Mouse (Mus musculus): ENCODE data around the gene Fam57b. TPM values are rescaled to one million over a fixed set of nuclear protein-coding genes. Genes with fewer than 3 reads are reported as not detected.

Gene Fam57b
- total and polyA plus RNA-seq, 2 experiments from 2014 or later, result 0.99 to 2.6 TPM

GRCm38 (mm10) chr7:126799468-126800268, 2.2 kb downstream of the Fam57b start:
- H3K27ac ChIP-seq (ENCODE audit: low read depth), result peak overlapping the region; percentile 97
- peak; percentile 96 for DNase-seq (ENCODE audit: low spot score)
- H3K36me3 ChIP-seq (replicated peaks; ENCODE audit: control insufficient read depth, insufficient read depth, low read length), result peaks cover 35% of the 10 kb centered on the region
- ATAC-seq (ENCODE audit: insufficient read depth, low read depth), result peak; percentile 84
- TF ChIP-seq CTCF (IDR thresholded peaks at IDR 0.05; ENCODE audit: low read depth), result peak; percentile 39
- no peak; the same call in 1 of the 2 replicates for TF ChIP-seq EP300 (IDR thresholded peaks at IDR 0.05; ENCODE audit: low read depth)
- H3K9ac ChIP-seq (replicated peaks; ENCODE audit: low read depth, low read length), result peak overlapping the region; percentile 56
- peak overlapping the region; percentile 83 for H3K4me3 ChIP-seq (ENCODE audit: low read depth, low read length)
- H3K4me1 ChIP-seq (ENCODE audit: control insufficient read depth, insufficient read depth), result peaks cover 22% of the 10 kb centered on the region
- under 1% methylated on average over 37 of the region's 38 CpGs for WGBS
- H3K27me3 ChIP-seq (ENCODE audit: control insufficient read depth, insufficient read depth, low read length), result no peaks in the 10 kb centered on the region
- peak overlapping the region; percentile 81 for H3K4me2 ChIP-seq (ENCODE audit: low read depth, low read length)
- no peaks in the 10 kb centered on the region for H3K9me3 ChIP-seq (replicated peaks; ENCODE audit: control insufficient read depth, low read length)

- H3K9me3 ChIP-seq (replicated peaks; ENCODE audit: control insufficient read depth, low read length), result no peaks in the 10 kb centered on the region
- H3K9ac ChIP-seq (replicated peaks; ENCODE audit: low read depth, low read length), result peak overlapping the region; percentile 56
- DNase-seq (ENCODE audit: low spot score) (no peak), ATAC-seq (ENCODE audit: insufficient read depth, low read depth) (no peak)
- WGBS, result 52% methylated on average over 5 of the region's 5 CpGs
- H3K4me2 ChIP-seq (ENCODE audit: low read depth, low read length), result peak overlapping the region; percentile 81
- peak overlapping the region; percentile 83 for H3K4me3 ChIP-seq (ENCODE audit: low read depth, low read length)
- TF ChIP-seq CTCF (IDR thresholded peaks at IDR 0.05; ENCODE audit: low read depth), result no peak
- TF ChIP-seq EP300 (IDR thresholded peaks at IDR 0.05; ENCODE audit: low read depth), result no peak
- H3K27me3 ChIP-seq (ENCODE audit: control insufficient read depth, insufficient read depth, low read length), result no peaks in the 10 kb centered on the region
- peaks cover 22% of the 10 kb centered on the region for H3K4me1 ChIP-seq (ENCODE audit: control insufficient read depth, insufficient read depth)
- peaks cover 29% of the 10 kb centered on the region for H3K36me3 ChIP-seq (replicated peaks; ENCODE audit: control insufficient read depth, insufficient read depth, low read length)
- peak overlapping the region; percentile 97 for H3K27ac ChIP-seq (ENCODE audit: low read depth)
Observed at GRCm38 (mm10) chr7:126800269-126801056, 3.0 kb downstream of the Fam57b start.

GRCm38 (mm10) chr7:126801057-126801422, 3.6 kb downstream of the Fam57b start:
- H3K4me3 ChIP-seq (ENCODE audit: low read depth, low read length), result no peak overlapping the region
- no peak overlapping the region for H3K27ac ChIP-seq (ENCODE audit: low read depth)
- DNase-seq (ENCODE audit: low spot score), result no peak
- no peaks in the 10 kb centered on the region for H3K27me3 ChIP-seq (ENCODE audit: control insufficient read depth, insufficient read depth, low read length)
- WGBS, result 93% methylated on average over 16 of the region's 16 CpGs
- H3K9ac ChIP-seq (replicated peaks; ENCODE audit: low read depth, low read length), result no peak overlapping the region
- TF ChIP-seq EP300 (IDR thresholded peaks at IDR 0.05; ENCODE audit: low read depth) (no peak), CTCF (IDR thresholded peaks at IDR 0.05; ENCODE audit: low read depth) (no peak)
- H3K9me3 ChIP-seq (replicated peaks; ENCODE audit: control insufficient read depth, low read length), result no peaks in the 10 kb centered on the region
- peaks cover 22% of the 10 kb centered on the region for H3K4me1 ChIP-seq (ENCODE audit: control insufficient read depth, insufficient read depth)
- no peak for ATAC-seq (ENCODE audit: insufficient read depth, low read depth)
- H3K36me3 ChIP-seq (replicated peaks; ENCODE audit: control insufficient read depth, insufficient read depth, low read length), result peaks cover 24% of the 10 kb centered on the region
- no peak overlapping the region for H3K4me2 ChIP-seq (ENCODE audit: low read depth, low read length)

- WGBS, result 80% methylated on average over 11 of the region's 11 CpGs
- Histone ChIP-seq H3K36me3 (replicated peaks; ENCODE audit: control insufficient read depth, insufficient read depth, low read length) (peaks cover 12% of the 10 kb centered on the region; the same call in 1 of the 2 replicates), H3K9ac (replicated peaks; ENCODE audit: low read depth, low read length) (no peak overlapping the region), H3K27ac (ENCODE audit: low read depth) (no peak overlapping the region), H3K4me2 (ENCODE audit: low read depth, low read length) (no peak overlapping the region), H3K4me1 (ENCODE audit: control insufficient read depth, insufficient read depth) (peaks cover 16% of the 10 kb centered on the region), H3K4me3 (ENCODE audit: low read depth, low read length) (no peak overlapping the region), H3K27me3 (ENCODE audit: control insufficient read depth, insufficient read depth, low read length) (no peaks in the 10 kb centered on the region), H3K9me3 (replicated peaks; ENCODE audit: control insufficient read depth, low read length) (no peaks in the 10 kb centered on the region)
- TF ChIP-seq CTCF (IDR thresholded peaks at IDR 0.05; ENCODE audit: low read depth) (no peak), EP300 (IDR thresholded peaks at IDR 0.05; ENCODE audit: low read depth) (no peak)
- no peak for DNase-seq (ENCODE audit: low spot score)
- ATAC-seq (ENCODE audit: insufficient read depth, low read depth), result no peak
Observed at GRCm38 (mm10) chr7:126802134-126802889, 4.8 kb downstream of the Fam57b start.

GRCm38 (mm10) chr7:126803181-126803580, 5.7 kb downstream of the Fam57b start:
- TF ChIP-seq EP300 (IDR thresholded peaks at IDR 0.05; ENCODE audit: low read depth), result no peak
- peaks cover 10% of the 10 kb centered on the region; the same call in 1 of the 2 replicates for H3K4me1 ChIP-seq (ENCODE audit: control insufficient read depth, insufficient read depth)
- no peak overlapping the region for H3K27ac ChIP-seq (ENCODE audit: low read depth)
- no peak overlapping the region for H3K4me3 ChIP-seq (ENCODE audit: low read depth, low read length)
- no peak for ATAC-seq (ENCODE audit: insufficient read depth, low read depth)
- no peak overlapping the region for H3K4me2 ChIP-seq (ENCODE audit: low read depth, low read length)
- no peaks in the 10 kb centered on the region for H3K27me3 ChIP-seq (ENCODE audit: control insufficient read depth, insufficient read depth, low read length)
- DNase-seq (ENCODE audit: low spot score), result no peak
- no peak overlapping the region for H3K9ac ChIP-seq (replicated peaks; ENCODE audit: low read depth, low read length)
- no peaks in the 10 kb centered on the region for H3K9me3 ChIP-seq (replicated peaks; ENCODE audit: control insufficient read depth, low read length)
- WGBS, result 82% methylated on average over 6 of the region's 6 CpGs
- H3K36me3 ChIP-seq (replicated peaks; ENCODE audit: control insufficient read depth, insufficient read depth, low read length), result peaks cover 11% of the 10 kb centered on the region; the same call in 1 of the 2 replicates

All from heart, postnatal 0 days (tissue).